Mouse (Mus musculus) retina, postnatal 1 day (tissue): ENCODE data around the gene Dgkz.

Experiments
- DNase-seq: peaks from one replicate; pipeline ENCODE4 v3.0.0-alpha.2; 2012

Dgkz gene

GRCm38 (mm10) chr2:91975581-91976541 lies at the start of gene Dgkz:
Dgkz (minus strand) TSS chr2:91975864.
- peak; percentile 49 for DNase-seq

- DNase-seq, result no peak
Observed at GRCm38 (mm10) chr2:92025202-92025601, 49.5 kb upstream of the Dgkz start.

GRCm38 (mm10) chr2:92024274-92024672 lies 48.6 kb upstream of the Dgkz start, which contains the start of gene Creb3l1:
Creb3l1 (minus strand) TSS chr2:92024502.
- peak; percentile 66 for DNase-seq

GRCm38 (mm10) chr2:92023362-92024273 lies 48.0 kb upstream of the Dgkz start:
- DNase-seq, result peak; percentile 50

GRCm38 (mm10) chr2:92020676-92021265 lies 45.1 kb upstream of the Dgkz start:
- DNase-seq, result no peak

GRCm38 (mm10) chr2:92017440-92017839 lies 41.8 kb upstream of the Dgkz start:
- no peak for DNase-seq

GRCm38 (mm10) chr2:92016981-92017380 lies 41.3 kb upstream of the Dgkz start:
- peak; percentile 64 for DNase-seq

- no peak for DNase-seq
Observed at GRCm38 (mm10) chr2:92014891-92015290, 39.2 kb upstream of the Dgkz start.

GRCm38 (mm10) chr2:92014248-92014647 lies 38.6 kb upstream of the Dgkz start:
- no peak for DNase-seq

- DNase-seq, result no peak
Observed at GRCm38 (mm10) chr2:92012768-92013445, 37.2 kb upstream of the Dgkz start.

GRCm38 (mm10) chr2:92011424-92012353 lies 36.0 kb upstream of the Dgkz start:
- no peak for DNase-seq

GRCm38 (mm10) chr2:92008623-92009404 lies 33.1 kb upstream of the Dgkz start:
- no peak for DNase-seq

- DNase-seq, result peak; percentile 98
Observed at GRCm38 (mm10) chr2:92007933-92008622, 32.4 kb upstream of the Dgkz start.

- DNase-seq, result peak; percentile 76
Observed at GRCm38 (mm10) chr2:92006983-92007921, 31.6 kb upstream of the Dgkz start.

GRCm38 (mm10) chr2:92006491-92006890 lies 30.8 kb upstream of the Dgkz start:
- DNase-seq, result no peak

- DNase-seq, result no peak
Observed at GRCm38 (mm10) chr2:92004617-92005016, 29.0 kb upstream of the Dgkz start.

GRCm38 (mm10) chr2:91997905-91998608 lies 22.4 kb upstream of the Dgkz start:
- no peak for DNase-seq

GRCm38 (mm10) chr2:91996006-91996405 lies 20.3 kb upstream of the Dgkz start:
- no peak for DNase-seq
